Mouse (Mus musculus) activated CD4-positive, CD25-positive, alpha-beta regulatory T cell, adult 4 months (primary cell): Measurements from ENCODE around the gene Strip2. TPM values are rescaled to one million over a fixed set of nuclear protein-coding genes. Genes with fewer than 3 reads are reported as not detected.

Experiments
- ATAC-seq: one replicate; pipeline ENCODE4 v1.8.0; 2017
- polyA plus RNA-seq, 2 experiments: library from polyadenylated mRNA; unstranded; fragments of 100-300 nt; shearing (Covaris generic); gene quantifications; one replicate each; pipeline ENCODE4 v1.2.1; 2017

Gene Strip2
- polyA plus RNA-seq, 2 experiments from 2014 or later = not detected

GRCm38 (mm10) chr6:29930665-29931064 lies 13.9 kb downstream of the Strip2 start:
- ATAC-seq = no peak

GRCm38 (mm10) chr6:29931181-29931580 lies 14.4 kb downstream of the Strip2 start:
- no peak for ATAC-seq

- no peak for ATAC-seq
Measured at GRCm38 (mm10) chr6:29935741-29936140, 18.9 kb downstream of the Strip2 start.

GRCm38 (mm10) chr6:29940428-29940827 lies 23.6 kb downstream of the Strip2 start:
- ATAC-seq = no peak

GRCm38 (mm10) chr6:29941036-29941435 lies 24.2 kb downstream of the Strip2 start:
- no peak for ATAC-seq

- no peak for ATAC-seq
Measured at GRCm38 (mm10) chr6:29944465-29944864, 27.7 kb downstream of the Strip2 start.

- no peak for ATAC-seq
Measured at GRCm38 (mm10) chr6:29946568-29946967, 29.8 kb downstream of the Strip2 start.

- ATAC-seq = no peak
Measured at GRCm38 (mm10) chr6:29947823-29948222, 31.0 kb downstream of the Strip2 start.

GRCm38 (mm10) chr6:29956749-29957148 lies 39.9 kb downstream of the Strip2 start:
- ATAC-seq = no peak

- ATAC-seq = no peak
Measured at GRCm38 (mm10) chr6:29958669-29959068, 41.9 kb downstream of the Strip2 start.

GRCm38 (mm10) chr6:29961081-29961480 lies 44.3 kb downstream of the Strip2 start:
- no peak for ATAC-seq

- ATAC-seq = no peak
Measured at GRCm38 (mm10) chr6:29967917-29968316, 51.1 kb downstream of the Strip2 start.

GRCm38 (mm10) chr6:29973341-29973740 lies 56.5 kb downstream of the Strip2 start:
- no peak for ATAC-seq

- no peak for ATAC-seq
Measured at GRCm38 (mm10) chr6:29974836-29975235, 58.0 kb downstream of the Strip2 start.

GRCm38 (mm10) chr6:29980461-29980860 lies 63.6 kb downstream of the Strip2 start:
- ATAC-seq = no peak

- ATAC-seq = no peak
Measured at GRCm38 (mm10) chr6:29981797-29982196, 65.0 kb downstream of the Strip2 start.

- peak; percentile 99 for ATAC-seq
Measured at GRCm38 (mm10) chr6:29985058-29985498, 68.3 kb downstream of the Strip2 start.

GRCm38 (mm10) chr6:29985504-29985903 lies 68.7 kb downstream of the Strip2 start:
- no peak for ATAC-seq

- no peak for ATAC-seq
Measured at GRCm38 (mm10) chr6:29985986-29986385, 69.2 kb downstream of the Strip2 start.

- ATAC-seq = no peak
Measured at GRCm38 (mm10) chr6:29987246-29987645, 70.4 kb downstream of the Strip2 start.

- ATAC-seq = no peak
Measured at GRCm38 (mm10) chr6:29998140-29998539, 81.3 kb downstream of the Strip2 start.

- ATAC-seq = no peak
Measured at GRCm38 (mm10) chr6:29998771-29999170, 82.0 kb downstream of the Strip2 start.

GRCm38 (mm10) chr6:30002628-30003027 lies 85.8 kb downstream of the Strip2 start:
- no peak for ATAC-seq

GRCm38 (mm10) chr6:30005851-30006250 lies 89.0 kb downstream of the Strip2 start:
- ATAC-seq = no peak

- no peak for ATAC-seq
Measured at GRCm38 (mm10) chr6:30009204-30009603, 92.4 kb downstream of the Strip2 start.
